Mouse (Mus musculus): ENCODE measurements at regions not wholly inside any gene's neighbourhood (a gene's known extent, or its start where the extent isn't known, plus 50 kb on each side); places are given as distances from the start of the nearest gene placed in this dataset.

- DNase-seq (ENCODE audit: low spot score in 2 of 2) = no peak
Measured at GRCm38 (mm10) chr4:9132982-9133625, 894.3 kb upstream of the Car8 start.

- DNase-seq (ENCODE audit: low spot score in 2 of 2) = no peak
Measured at GRCm38 (mm10) chr4:9132356-9132755, 893.5 kb upstream of the Car8 start.

- DNase-seq (ENCODE audit: low spot score in 2 of 2) = no peak
Measured at GRCm38 (mm10) chr4:9131610-9132009, 892.8 kb upstream of the Car8 start.

- DNase-seq (ENCODE audit: low spot score in 2 of 2) = no peak
Measured at GRCm38 (mm10) chr4:9125236-9125963, 886.6 kb upstream of the Car8 start.

- no peak for DNase-seq (ENCODE audit: low spot score in 2 of 2)
Measured at GRCm38 (mm10) chr4:9124586-9125232, 885.9 kb upstream of the Car8 start.

- no peak for DNase-seq (ENCODE audit: low spot score in 2 of 2)
Measured at GRCm38 (mm10) chr4:9124109-9124508, 885.3 kb upstream of the Car8 start.

- no peak for DNase-seq (ENCODE audit: low spot score in 2 of 2)
Measured at GRCm38 (mm10) chr4:9123396-9124031, 884.7 kb upstream of the Car8 start.

GRCm38 (mm10) chr4:9122639-9123286 lies 883.9 kb upstream of the Car8 start:
- no peak for DNase-seq (ENCODE audit: low spot score in 2 of 2)

GRCm38 (mm10) chr4:9116955-9117647 lies 878.3 kb upstream of the Car8 start:
- DNase-seq (ENCODE audit: low spot score in 2 of 2) = no peak

GRCm38 (mm10) chr4:9115874-9116273 lies 877.0 kb upstream of the Car8 start:
- no peak for DNase-seq (ENCODE audit: low spot score in 2 of 2)

GRCm38 (mm10) chr4:9113982-9114381 lies 875.1 kb upstream of the Car8 start:
- DNase-seq (ENCODE audit: low spot score in 2 of 2) = no peak

GRCm38 (mm10) chr4:9110355-9110754 lies 871.5 kb upstream of the Car8 start:
- no peak for DNase-seq (ENCODE audit: low spot score in 2 of 2)

GRCm38 (mm10) chr4:9107295-9107694 lies 868.5 kb upstream of the Car8 start:
- peak; percentile 24 to 32 for DNase-seq (ENCODE audit: low spot score in 2 of 2)

- no peak for DNase-seq (ENCODE audit: low spot score in 2 of 2)
Measured at GRCm38 (mm10) chr4:9106778-9107177, 867.9 kb upstream of the Car8 start.

- DNase-seq (ENCODE audit: low spot score in 2 of 2) = no peak
Measured at GRCm38 (mm10) chr4:9104657-9105056, 865.8 kb upstream of the Car8 start.

- DNase-seq (ENCODE audit: low spot score in 2 of 2) = no peak
Measured at GRCm38 (mm10) chr4:9103958-9104357, 865.1 kb upstream of the Car8 start.

GRCm38 (mm10) chr4:9096809-9097700 lies 858.2 kb upstream of the Car8 start:
- DNase-seq (ENCODE audit: low spot score in 2 of 2) = peak; percentile 60 to 63

- DNase-seq (ENCODE audit: low spot score in 2 of 2) = no peak
Measured at GRCm38 (mm10) chr4:9096274-9096673, 857.4 kb upstream of the Car8 start.

- DNase-seq (ENCODE audit: low spot score in 2 of 2) = no peak
Measured at GRCm38 (mm10) chr4:9095646-9096045, 856.8 kb upstream of the Car8 start.

- no peak for DNase-seq (ENCODE audit: low spot score in 2 of 2)
Measured at GRCm38 (mm10) chr4:9094522-9094921, 855.7 kb upstream of the Car8 start.

All from right cerebral cortex, postnatal 36 days (tissue).